Mouse (Mus musculus): ENCODE data around the gene Lilrb4a. TPM values are rescaled to one million over a fixed set of nuclear protein-coding genes. Genes with fewer than 3 reads are reported as not detected.
A peak's percentile ranks its signal among the peaks of the same experiment; 100 is the strongest.
"Not testable (repeated sequence)": the region's sequence is repeated elsewhere in the genome, so short reads cannot be mapped to it uniquely, and the experiment has no call there.

Lilrb4a gene
- 35.1 and 99.1 TPM in 2 replicates for polyA plus RNA-seq (2011; ENCODE audit: insufficient read depth, insufficient read length, low replicate concordance, missing spikeins)

GRCm38 (mm10) chr10:51490691-51491090 lies at the start of gene Lilrb4a:
Lilrb4a (plus strand) TSS chr10:51490956.
- not testable (repeated sequence) for H3K27ac ChIP-seq (ENCODE audit: control insufficient read depth, insufficient read depth, low read depth, low read length, poor library complexity); H3K4me1 ChIP-seq (ENCODE audit: control insufficient read depth, insufficient read depth, low read length)
- WGBS: no CpG with 5 or more reads among the region's 2 CpGs
- peak within 1 kb of the TSS; percentile 63 for H3K4me3 ChIP-seq (replicated peaks; ENCODE audit: control insufficient read depth, low read depth, low read length)

DNA sequence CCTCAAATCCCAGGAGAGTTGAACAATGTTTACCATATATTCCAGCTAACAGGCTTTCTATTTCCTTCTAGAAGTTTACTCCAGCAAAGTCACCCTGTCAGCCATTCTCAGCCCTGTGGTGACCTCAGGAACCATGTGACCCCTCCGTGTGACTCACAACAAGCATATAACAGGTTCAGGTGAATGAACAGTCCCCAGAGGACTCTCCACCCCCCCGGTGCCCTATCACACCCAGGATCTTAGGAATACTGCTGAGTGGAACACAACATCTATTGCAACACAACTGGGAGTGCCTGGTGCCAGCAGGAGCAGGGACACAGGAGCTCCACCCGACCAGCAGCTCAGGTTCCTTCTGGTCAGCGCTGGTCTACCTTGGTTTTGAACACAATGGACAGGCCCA lies 39.1 kb upstream of the Lilrb4a start:
- H3K27ac ChIP-seq (ENCODE audit: control insufficient read depth, insufficient read depth, low read depth, low read length, poor library complexity): no peak overlapping the region
- H3K4me3 ChIP-seq (replicated peaks; ENCODE audit: control insufficient read depth, low read depth, low read length): no peak overlapping the region
- no peak for TF ChIP-seq CTCF (IDR thresholded peaks at IDR 0.05; ENCODE audit: control insufficient read depth, insufficient read depth, low read length)
- WGBS: 69% methylated on average over 4 of the region's 4 CpGs
- H3K4me1 ChIP-seq (ENCODE audit: control insufficient read depth, insufficient read depth, low read length): peaks cover 2% of the 10 kb centered on the region; the same call in 1 of the 2 replicates

GRCm38 (mm10) chr10:51453616-51454298 lies 37.0 kb upstream of the Lilrb4a start:
- Histone ChIP-seq H3K4me3 (replicated peaks; ENCODE audit: control insufficient read depth, low read depth, low read length) (no peak overlapping the region), H3K4me1 (ENCODE audit: control insufficient read depth, insufficient read depth, low read length) (peaks cover 2% of the 10 kb centered on the region; the same call in 1 of the 2 replicates), H3K27ac (ENCODE audit: control insufficient read depth, insufficient read depth, low read depth, low read length, poor library complexity) (peak overlapping the region; percentile 58; the same call in 1 of the 2 replicates)
- WGBS: 6% methylated on average over 1 of the region's 1 CpGs
- TF ChIP-seq POLR2A (IDR thresholded peaks at IDR 0.05; ENCODE audit: borderline replicate concordance, control insufficient read depth, low read depth, low read length) (no peak), CTCF (IDR thresholded peaks at IDR 0.05; ENCODE audit: control insufficient read depth, insufficient read depth, low read length) (no peak)

- 0% methylated on average over 1 of the region's 1 CpGs for WGBS
- peaks cover 2% of the 10 kb centered on the region; the same call in 1 of the 2 replicates for H3K4me1 ChIP-seq (ENCODE audit: control insufficient read depth, insufficient read depth, low read length)
- H3K4me3 ChIP-seq (replicated peaks; ENCODE audit: control insufficient read depth, low read depth, low read length): no peak overlapping the region
- peak overlapping the region; percentile 58; the same call in 1 of the 2 replicates for H3K27ac ChIP-seq (ENCODE audit: control insufficient read depth, insufficient read depth, low read depth, low read length, poor library complexity)
- TF ChIP-seq CTCF (IDR thresholded peaks at IDR 0.05; ENCODE audit: control insufficient read depth, insufficient read depth, low read length): no peak
- TF ChIP-seq POLR2A (IDR thresholded peaks at IDR 0.05; ENCODE audit: borderline replicate concordance, control insufficient read depth, low read depth, low read length): no peak
These were observed 36.4 kb upstream of the Lilrb4a start for GRCm38 (mm10) chr10:51454365-51454764.

DNA sequence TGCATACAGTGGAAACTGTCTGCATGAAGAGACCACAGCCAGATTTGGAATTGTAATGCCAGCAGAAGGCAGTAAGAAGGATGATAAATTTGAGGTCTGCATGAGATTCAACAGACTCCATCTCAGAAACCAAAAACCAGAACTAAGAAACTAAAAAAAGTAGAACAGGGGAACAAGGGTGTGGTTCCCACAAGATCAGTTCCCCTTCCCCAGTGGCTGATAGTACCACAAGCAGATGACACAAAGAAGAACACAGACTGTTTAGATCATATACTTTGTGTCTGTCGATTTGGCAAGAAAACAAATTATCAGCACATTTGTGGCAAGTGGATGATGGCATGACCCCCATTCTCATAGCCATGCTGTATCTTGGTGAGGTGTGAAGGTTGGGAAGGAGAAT lies 35.0 kb upstream of the Lilrb4a start:
- 6% methylated on average over 1 of the region's 1 CpGs for WGBS
- Histone ChIP-seq H3K27ac (ENCODE audit: control insufficient read depth, insufficient read depth, low read depth, low read length, poor library complexity) (peak overlapping the region; percentile 84; the same call in 1 of the 2 replicates), H3K4me3 (replicated peaks; ENCODE audit: control insufficient read depth, low read depth, low read length) (no peak overlapping the region), H3K4me1 (ENCODE audit: control insufficient read depth, insufficient read depth, low read length) (peaks cover 2% of the 10 kb centered on the region; the same call in 1 of the 2 replicates)
- no peak for TF ChIP-seq CTCF (IDR thresholded peaks at IDR 0.05; ENCODE audit: control insufficient read depth, insufficient read depth, low read length)
- TF ChIP-seq POLR2A (IDR thresholded peaks at IDR 0.05; ENCODE audit: borderline replicate concordance, control insufficient read depth, low read depth, low read length): no peak

DNA sequence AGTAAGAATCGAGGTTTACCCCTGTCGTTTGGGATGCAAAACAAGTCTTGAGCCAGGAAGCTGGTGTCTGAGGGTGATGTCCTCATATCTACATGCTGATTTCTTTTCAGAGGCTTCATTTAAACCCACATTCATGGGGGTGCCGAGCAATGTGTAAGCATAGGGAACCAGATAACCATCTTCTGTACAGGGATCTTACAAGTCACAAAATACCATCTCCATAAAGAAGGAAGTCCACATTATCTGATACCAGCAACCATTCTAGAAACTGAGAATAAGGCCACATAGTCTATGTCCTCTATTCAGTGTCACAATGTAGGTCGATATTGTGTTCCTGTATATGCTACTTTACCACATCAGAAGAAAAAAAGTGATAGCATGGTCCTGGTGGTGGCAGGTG lies 34.4 kb upstream of the Lilrb4a start:
- peak overlapping the region; percentile 84 for H3K27ac ChIP-seq (ENCODE audit: control insufficient read depth, insufficient read depth, low read depth, low read length, poor library complexity)
- H3K4me1 ChIP-seq (ENCODE audit: control insufficient read depth, insufficient read depth, low read length): peaks cover 2% of the 10 kb centered on the region; the same call in 1 of the 2 replicates
- no peak overlapping the region for H3K4me3 ChIP-seq (replicated peaks; ENCODE audit: control insufficient read depth, low read depth, low read length)
- 20% methylated on average over 4 of the region's 4 CpGs for WGBS
- TF ChIP-seq POLR2A (IDR thresholded peaks at IDR 0.05; ENCODE audit: borderline replicate concordance, control insufficient read depth, low read depth, low read length) (no peak), CTCF (IDR thresholded peaks at IDR 0.05; ENCODE audit: control insufficient read depth, insufficient read depth, low read length) (no peak)

- WGBS: 92% methylated on average over 4 of the region's 4 CpGs
These were observed 27.0 kb upstream of the Lilrb4a start for GRCm38 (mm10) chr10:51463800-51464199.

DNA sequence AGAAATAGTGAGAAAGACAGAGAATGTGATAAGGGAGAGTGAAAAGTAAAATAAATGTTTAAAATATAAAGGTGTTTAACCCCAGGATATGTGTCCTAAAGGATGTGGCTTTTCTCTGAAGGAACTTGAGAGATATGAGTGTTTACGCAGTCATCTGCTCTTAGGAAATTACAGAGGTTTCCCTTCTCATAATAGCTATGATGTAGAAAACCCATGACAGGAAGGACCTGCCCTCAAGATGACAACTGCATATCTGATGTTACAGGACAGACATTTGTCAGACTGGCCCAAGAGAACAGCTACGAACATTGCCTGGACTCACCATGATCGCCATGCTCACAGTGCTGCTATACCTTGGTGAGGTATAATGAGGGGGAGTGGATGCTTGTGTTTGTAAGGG lies 10.4 kb upstream of the Lilrb4a start, which contains the start of the genes Gm49339 and Lilr4b:
TSS of gene Gm49339 (plus strand) at position 216 of the 400 bp plus-strand sequence.
TSS of gene Lilr4b (plus strand) at position 236 of the 400 bp plus-strand sequence.
- H3K27ac ChIP-seq (ENCODE audit: control insufficient read depth, insufficient read depth, low read depth, low read length, poor library complexity); H3K4me1 ChIP-seq (ENCODE audit: control insufficient read depth, insufficient read depth, low read length): not testable (repeated sequence)
- peak within 1 kb of the TSS; percentile 53 for H3K4me3 ChIP-seq (replicated peaks; ENCODE audit: control insufficient read depth, low read depth, low read length)
- 3% methylated on average over 1 of the region's 3 CpGs for WGBS

More at GRCm38 (mm10) chr10:51463800-51464199, 27.0 kb upstream of the Lilrb4a start:
- not testable (repeated sequence) for H3K4me3 ChIP-seq (replicated peaks; ENCODE audit: control insufficient read depth, low read depth, low read length); H3K4me1 ChIP-seq (ENCODE audit: control insufficient read depth, insufficient read depth, low read length); H3K27ac ChIP-seq (ENCODE audit: control insufficient read depth, insufficient read depth, low read depth, low read length, poor library complexity)

- H3K4me3 ChIP-seq (replicated peaks; ENCODE audit: control insufficient read depth, low read depth, low read length): no peak overlapping the region
- peak overlapping the region; percentile 48; the same call in 1 of the 2 replicates for H3K27ac ChIP-seq (ENCODE audit: control insufficient read depth, insufficient read depth, low read depth, low read length, poor library complexity)
- peaks cover 7% of the 10 kb centered on the region for H3K4me1 ChIP-seq (ENCODE audit: control insufficient read depth, insufficient read depth, low read length)
- TF ChIP-seq POLR2A (IDR thresholded peaks at IDR 0.05; ENCODE audit: borderline replicate concordance, control insufficient read depth, low read depth, low read length): no peak
- no peak for TF ChIP-seq CTCF (IDR thresholded peaks at IDR 0.05; ENCODE audit: control insufficient read depth, insufficient read depth, low read length)
These were observed 29.3 kb downstream of the Lilrb4a start for GRCm38 (mm10) chr10:51520021-51520420.

Data from bone marrow, adult 2 months (tissue).